Mouse (Mus musculus) liver, postnatal 0 days (tissue): ENCODE data around the gene Pnkp. TPM values are rescaled to one million over a fixed set of nuclear protein-coding genes. Genes with fewer than 3 reads are reported as not detected.

Experiments
- ATAC-seq: fragments of 200-750 bp; cut with Nextera tagmentation; 2 replicates; pipeline ENCODE4 v1.8.0; 2017; ENCODE audit warnings: mild to moderate bottlenecking, moderate library complexity
- DNase-seq: peaks from one replicate; pipeline ENCODE4 v3.0.0-alpha.2; 2016
- H3K27ac ChIP-seq: fragments of 300-500 bp; sonication (generic); 2 replicates; pipeline ENCODE4 v1.5.1; 2014; ENCODE audit warnings: antibody characterized with exemption, moderate library complexity, mild to moderate bottlenecking, low read depth
- H3K27me3 ChIP-seq: fragments of 300-500 bp; sonication (generic); 2 replicates; pipeline ENCODE4 v1.6.1; 2014; ENCODE audit warnings: low read length, control low read depth, mixed read lengths; ENCODE audit not compliant: insufficient read depth
- H3K36me3 ChIP-seq: fragments of 300-500 bp; sonication (generic); replicated peaks from 2 replicates; pipeline ENCODE4 v1.6.1; 2014; ENCODE audit warnings: mild to moderate bottlenecking, control low read depth, low read length, moderate library complexity, mixed read lengths; ENCODE audit not compliant: insufficient read depth
- H3K4me1 ChIP-seq: fragments of 300-500 bp; sonication (generic); 2 replicates; pipeline ENCODE4 v1.6.1; 2014; ENCODE audit warnings: antibody characterized with exemption, mild to moderate bottlenecking, control low read depth; ENCODE audit not compliant: insufficient read depth
- H3K4me2 ChIP-seq: fragments of 300-500 bp; sonication (generic); 2 replicates; pipeline ENCODE4 v1.6.1; 2014; ENCODE audit warnings: low read depth, mild to moderate bottlenecking, low read length, moderate library complexity, mixed read lengths
- H3K4me3 ChIP-seq: fragments of 300-500 bp; sonication (generic); 2 replicates; pipeline ENCODE4 v1.5.1; 2014; ENCODE audit warnings: low read depth, low read length
- H3K9ac ChIP-seq: fragments of 300-500 bp; sonication (generic); replicated peaks from 2 replicates; pipeline ENCODE4 v1.6.1; 2014; ENCODE audit warnings: mild to moderate bottlenecking, moderate library complexity
- H3K9me3 ChIP-seq: fragments of 300-500 bp; sonication (generic); 2 replicates; pipeline ENCODE4 v1.6.1; 2016; ENCODE audit warnings: mild to moderate bottlenecking, control low read depth, low read length, mixed read lengths
- CTCF ChIP-seq: sonication (generic); IDR thresholded peaks from 2 replicates; pipeline ENCODE4 v1.5.1; 2016; ENCODE audit warnings: antibody characterized with exemption, low read depth
- EP300 ChIP-seq: IDR thresholded peaks from 2 replicates; pipeline ENCODE4 v1.6.1; 2016; ENCODE audit warnings: antibody characterized with exemption, low read depth, mild to moderate bottlenecking
- WGBS: fragments of 180-500 bp; shearing (Covaris S2); extraction: QIAGEN DNeasy Blood & Tissue Kit; methylation state at CpG from one replicate; pipeline ENCODE4 v1.1.7; 2014; ENCODE audit not compliant: insufficient replicate concordance; 5-methylcytosine and 5-hydroxymethylcytosine counted together
- polyA plus RNA-seq: library from polyadenylated mRNA; unstranded; fragments of >200 nt; fragmentation: Nextera tagmentation; extraction: Ambion mirVana; gene quantifications from 2 replicates; pipeline ENCODE4 v1.2.1, GENCODE M21; 2015

The Pnkp gene
- polyA plus RNA-seq, 1 experiment from 2014 or later: 27.9 TPM

- Histone ChIP-seq H3K36me3 (peaks cover 21% of the 10 kb centered on the region), H3K27ac (peak overlapping the region; percentile 98; the same call in 1 of the 2 replicates), H3K9ac (0 out of 2 replicates have a peak overlapping the region, but pooled peaks have one; percentile 96), H3K4me3 (peak overlapping the region; percentile 86), H3K4me1 (peaks cover 24% of the 10 kb centered on the region), H3K4me2 (peak overlapping the region; percentile 86), H3K27me3 (no peaks in the 10 kb centered on the region), H3K9me3 (no peaks in the 10 kb centered on the region)
- TF ChIP-seq EP300 (no peak), CTCF (no peak)
- 72% methylated on average over 3 of the region's 3 CpGs for WGBS
- ATAC-seq (peak; percentile 2), DNase-seq (peak; percentile 30)
Measured at GRCm38 (mm10) chr7:44813985-44814384, 43.0 kb upstream of the Pnkp start.

- TF ChIP-seq EP300: no peak
- TF ChIP-seq CTCF: no peak
- Histone ChIP-seq H3K27ac (peak overlapping the region; percentile 98), H3K4me1 (peaks cover 28% of the 10 kb centered on the region), H3K27me3 (no peaks in the 10 kb centered on the region), H3K4me3 (peak overlapping the region; percentile 86), H3K9me3 (no peaks in the 10 kb centered on the region), H3K4me2 (peak overlapping the region; percentile 86), H3K36me3 (peaks cover 21% of the 10 kb centered on the region), H3K9ac (peak overlapping the region; percentile 96)
- ATAC-seq (no peak), DNase-seq (peak; percentile 15)
- WGBS: 75% methylated on average over 4 of the region's 4 CpGs
Measured at GRCm38 (mm10) chr7:44814423-44814822, 42.5 kb upstream of the Pnkp start.

GRCm38 (mm10) chr7:44814952-44815553 is 41.9 kb upstream of the Pnkp start:
- Histone ChIP-seq H3K4me2 (peak overlapping the region; percentile 86), H3K9me3 (no peaks in the 10 kb centered on the region), H3K4me1 (peaks cover 34% of the 10 kb centered on the region), H3K9ac (peak overlapping the region; percentile 96), H3K27me3 (no peaks in the 10 kb centered on the region), H3K36me3 (peaks cover 21% of the 10 kb centered on the region), H3K4me3 (peak overlapping the region; percentile 86), H3K27ac (peak overlapping the region; percentile 98)
- WGBS: 44% methylated on average over 14 of the region's 14 CpGs
- ATAC-seq: no peak
- peak; percentile 18 for DNase-seq
- TF ChIP-seq CTCF (no peak), EP300 (no peak)

GRCm38 (mm10) chr7:44815721-44816469 is 41.0 kb upstream of the Pnkp start, which contains the start of the genes Nup62 and Il4i1:
Gene Nup62 (plus strand): TSS chr7:44816088.
Gene Il4i1 (plus strand): TSS chr7:44816387.
- H3K4me1 ChIP-seq: peaks cover 42% of the 10 kb centered on the region
- peak within 1 kb of the TSS; percentile 96 for H3K9ac ChIP-seq
- DNase-seq (peak; percentile 98), ATAC-seq (peak; percentile 76)
- H3K9me3 ChIP-seq: no peaks in the 10 kb centered on the region
- H3K27me3 ChIP-seq: no peaks in the 10 kb centered on the region
- H3K4me3 ChIP-seq: peak within 1 kb of the TSS; percentile 86
- peaks cover 19% of the 10 kb centered on the region for H3K36me3 ChIP-seq
- peak within 1 kb of the TSS; percentile 98 for H3K27ac ChIP-seq
- TF ChIP-seq EP300 (peak; percentile 46; the same call in 1 of the 2 replicates), CTCF (no peak; the same call in 1 of the 2 replicates)
- peak within 1 kb of the TSS; percentile 86 for H3K4me2 ChIP-seq
- WGBS: 0% methylated on average over 57 of the region's 62 CpGs

GRCm38 (mm10) chr7:44816470-44817021 is 40.4 kb upstream of the Pnkp start, which contains the start of gene Atf5:
Gene Atf5 (minus strand): TSS chr7:44816658.
- peak; percentile 83 for DNase-seq
- H3K4me2 ChIP-seq: peak within 1 kb of the TSS; percentile 86
- H3K4me3 ChIP-seq: peak within 1 kb of the TSS; percentile 86
- H3K36me3 ChIP-seq: peaks cover 15% of the 10 kb centered on the region
- no peak for TF ChIP-seq EP300
- TF ChIP-seq CTCF: no peak
- peak within 1 kb of the TSS; percentile 96 for H3K9ac ChIP-seq
- ATAC-seq: peak; percentile 37
- no peaks in the 10 kb centered on the region for H3K27me3 ChIP-seq
- peak within 1 kb of the TSS; percentile 98 for H3K27ac ChIP-seq
- 5% methylated on average over 52 of the region's 57 CpGs for WGBS
- H3K9me3 ChIP-seq: no peaks in the 10 kb centered on the region
- peaks cover 48% of the 10 kb centered on the region for H3K4me1 ChIP-seq

- no peaks in the 10 kb centered on the region for H3K27me3 ChIP-seq
- no peaks in the 10 kb centered on the region for H3K9me3 ChIP-seq
- peak overlapping the region; percentile 96 for H3K9ac ChIP-seq
- no peak for TF ChIP-seq EP300
- no peak for TF ChIP-seq CTCF
- H3K27ac ChIP-seq: peak overlapping the region; percentile 98
- peaks cover 51% of the 10 kb centered on the region for H3K4me1 ChIP-seq
- 20% methylated on average over 3 of the region's 3 CpGs for WGBS
- DNase-seq (peak; percentile 10), ATAC-seq (no peak)
- peak overlapping the region; percentile 86 for H3K4me3 ChIP-seq
- peak overlapping the region; percentile 86 for H3K4me2 ChIP-seq
- peaks cover 10% of the 10 kb centered on the region; the same call in 1 of the 2 replicates for H3K36me3 ChIP-seq
Measured at GRCm38 (mm10) chr7:44817441-44817840, 39.5 kb upstream of the Pnkp start.
